Mouse (Mus musculus) MEL (cell line): ENCODE measurements around the gene Inpp5d. TPM values are rescaled to one million over a fixed set of nuclear protein-coding genes. Genes with fewer than 3 reads are reported as not detected.

Experiments
- DNase-seq: peaks from one replicate; pipeline ENCODE4 v3.0.0; 2011; ENCODE audit warnings: low read depth, low spot score
- H3K27ac ChIP-seq: 2 replicates; pipeline ENCODE4 v1.5.1; 2012; ENCODE audit warnings: low read depth, mild to moderate bottlenecking, control low read depth, low read length, moderate library complexity; ENCODE audit not compliant: control insufficient read depth
- H3K27me3 ChIP-seq, 2 experiments: fragments of 150-350 bp in 1 of 2; sonication (generic) in 1 of 2; 2 replicates each; pipeline ENCODE4 v1.6.1; 2012; ENCODE audit warnings: low read length in 2 of 2, mild to moderate bottlenecking in 2 of 2, improper control_type of control experiment in 1 of 2, moderate library complexity in 1 of 2; ENCODE audit not compliant: insufficient read depth in 2 of 2, control insufficient read depth in 1 of 2
- H3K36me3 ChIP-seq, 2 experiments: 2 replicates each; pipeline ENCODE4 v1.6.1; 2012 to 2014; ENCODE audit warnings: low read length in 2 of 2, improper control_type of control experiment in 1 of 2, inconsistent platforms in 1 of 2, mild to moderate bottlenecking in 1 of 2; ENCODE audit not compliant: insufficient read depth in 2 of 2, control insufficient read depth in 1 of 2
- H3K4me1 ChIP-seq, 2 experiments: fragments of 150-350 bp in 1 of 2; sonication (generic) in 1 of 2; 2 replicates each; pipeline ENCODE4 v1.6.1; 2012; ENCODE audit warnings: low read length in 2 of 2, improper control_type of control experiment in 1 of 2, mild to moderate bottlenecking in 1 of 2; ENCODE audit not compliant: insufficient read depth in 2 of 2, control insufficient read depth in 1 of 2
- H3K4me3 ChIP-seq, 2 experiments: fragments of 150-350 bp in 1 of 2; sonication (generic) in 1 of 2; 2 replicates each; pipeline ENCODE4 v1.5.1; 2012; ENCODE audit warnings: low read depth in 2 of 2, low read length in 2 of 2, mild to moderate bottlenecking in 2 of 2, moderate library complexity in 2 of 2, control low read depth in 1 of 2, improper control_type of control experiment in 1 of 2; ENCODE audit not compliant: control insufficient read depth in 1 of 2, insufficient read depth in 1 of 2
- H3K79me2 ChIP-seq: 2 replicates; pipeline ENCODE4 v1.6.1; 2012; ENCODE audit warnings: mild to moderate bottlenecking, low read length, moderate library complexity; ENCODE audit not compliant: control insufficient read depth, poor library complexity, insufficient read depth
- H3K9ac ChIP-seq: 2 replicates; pipeline ENCODE4 v1.6.1; 2012; ENCODE audit warnings: low read depth, mild to moderate bottlenecking, control low read depth, low read length, moderate library complexity; ENCODE audit not compliant: control insufficient read depth, poor library complexity, severe bottlenecking
- H3K9me3 ChIP-seq: fragments of 150-350 bp; sonication (generic); replicated peaks from 2 replicates; pipeline ENCODE4 v1.6.1; 2012; ENCODE audit warnings: mild to moderate bottlenecking, low read length, improper control_type of control experiment, moderate library complexity; ENCODE audit not compliant: insufficient read depth
- BHLHE40 ChIP-seq: IDR thresholded peaks from 2 replicates; pipeline ENCODE4 v1.6.1; 2012; ENCODE audit warnings: low read depth, mild to moderate bottlenecking, inconsistent platforms, low read length, improper control_type of control experiment, borderline replicate concordance
- CHD2 ChIP-seq: IDR thresholded peaks from 2 replicates; pipeline ENCODE4 v1.6.1; 2011; ENCODE audit warnings: low read length, improper control_type of control experiment
- CTCF ChIP-seq, 3 experiments: IDR thresholded peaks in 2 of 3; conservative IDR thresholded peaks in 1 of 3; 2 replicates each; pipeline ENCODE4 v1.5.1; 2011 to 2012; ENCODE audit warnings: low read length in 3 of 3, low read depth in 2 of 3, mild to moderate bottlenecking in 2 of 3, improper control_type of control experiment in 1 of 3, inconsistent platforms in 1 of 3, mixed read lengths in 1 of 3, moderate library complexity in 1 of 3; ENCODE audit not compliant: control insufficient read depth in 1 of 3, insufficient read depth in 1 of 3, poor library complexity in 1 of 3, severe bottlenecking in 1 of 3
- E2F4 ChIP-seq: IDR thresholded peaks from 2 replicates; pipeline ENCODE4 v1.6.1; 2011; ENCODE audit warnings: low read depth, low read length, improper control_type of control experiment, borderline replicate concordance
- ELF1 ChIP-seq: IDR thresholded peaks from 2 replicates; pipeline ENCODE4 v1.6.1; 2014; ENCODE audit warnings: low read depth, mild to moderate bottlenecking, inconsistent platforms, low read length, improper control_type of control experiment, moderate library complexity
- EP300 ChIP-seq, 2 experiments: IDR thresholded peaks; 2 replicates each; pipeline ENCODE4 v1.6.1; 2011; ENCODE audit warnings: improper control_type of control experiment in 2 of 2, low read length in 2 of 2, low read depth in 1 of 2, mild to moderate bottlenecking in 1 of 2
- ETS1 ChIP-seq: IDR thresholded peaks from 2 replicates; pipeline ENCODE4 v1.6.1; 2012; ENCODE audit warnings: low read depth, mild to moderate bottlenecking, inconsistent platforms, low read length, improper control_type of control experiment, moderate library complexity
- GABPA ChIP-seq: IDR thresholded peaks from 2 replicates; pipeline ENCODE4 v1.6.1; 2012; ENCODE audit warnings: low read depth, mild to moderate bottlenecking, inconsistent platforms, low read length, improper control_type of control experiment, moderate library complexity
- KAT2A ChIP-seq: conservative IDR thresholded peaks from 2 replicates; pipeline ENCODE4 v1.6.1; 2012; ENCODE audit warnings: low read depth, low read length, improper control_type of control experiment, inconsistent platforms
- MAFK ChIP-seq: IDR thresholded peaks from 2 replicates; pipeline ENCODE4 v1.6.1; 2011; ENCODE audit warnings: low read depth, mild to moderate bottlenecking, low read length, improper control_type of control experiment, borderline replicate concordance
- MAX ChIP-seq: IDR thresholded peaks from 2 replicates; pipeline ENCODE4 v1.6.1; 2011; ENCODE audit warnings: low read length, improper control_type of control experiment
- MEF2A ChIP-seq: IDR thresholded peaks from 2 replicates; pipeline ENCODE4 v1.6.1; 2014; ENCODE audit warnings: low read depth, mild to moderate bottlenecking, inconsistent platforms, low read length, improper control_type of control experiment; ENCODE audit not compliant: poor library complexity, insufficient replicate concordance, severe bottlenecking; ENCODE audit errors: extremely low read depth
- MYC ChIP-seq: IDR thresholded peaks from 2 replicates; pipeline ENCODE4 v1.6.1; 2011; ENCODE audit warnings: low read depth, mild to moderate bottlenecking, low read length, improper control_type of control experiment, moderate library complexity
- NRF1 ChIP-seq: IDR thresholded peaks from 2 replicates; pipeline ENCODE4 v1.6.1; 2014; ENCODE audit warnings: low read depth, mild to moderate bottlenecking, inconsistent platforms, low read length, improper control_type of control experiment, moderate library complexity; ENCODE audit not compliant: poor library complexity, insufficient read depth, severe bottlenecking
- RAD21 ChIP-seq: IDR thresholded peaks from 2 replicates; pipeline ENCODE4 v1.6.1; 2011; ENCODE audit warnings: mild to moderate bottlenecking, low read depth, low read length, improper control_type of control experiment
- SMC3 ChIP-seq: IDR thresholded peaks from 2 replicates; pipeline ENCODE4 v1.6.1; 2011; ENCODE audit warnings: low read depth, low read length, improper control_type of control experiment
- ZC3H11A ChIP-seq: IDR thresholded peaks from 2 replicates; pipeline ENCODE4 v1.6.1; 2012; ENCODE audit warnings: low read depth, mild to moderate bottlenecking, inconsistent platforms, low read length, improper control_type of control experiment
- ZKSCAN1 ChIP-seq: IDR thresholded peaks from 2 replicates; pipeline ENCODE4 v1.6.1; 2012; ENCODE audit warnings: low read depth, mild to moderate bottlenecking, inconsistent platforms, low read length, improper control_type of control experiment, moderate library complexity
- ZNF384 ChIP-seq: IDR thresholded peaks from 2 replicates; pipeline ENCODE4 v1.6.1; 2012; ENCODE audit warnings: low read depth, mild to moderate bottlenecking, inconsistent platforms, low read length, improper control_type of control experiment
- polyA plus RNA-seq, 2 experiments: library from polyadenylated mRNA; stranded (reverse) in 1 of 2; unstranded in 1 of 2; fragments of >175 nt in 1 of 2; fragments of >200 nt in 1 of 2; gene quantifications; 2 replicates each; pipeline versions ENCODE4 v1.2.1 to v1.2.4; 2012; ENCODE audit warnings: low replicate concordance in 2 of 2, low read depth in 1 of 2; ENCODE audit not compliant: insufficient read length in 2 of 2, insufficient read depth in 1 of 2, missing spikeins in 1 of 2
- total RNA-seq: library from RNA; depleted of rRNA; stranded (reverse); fragments of 300-350 nt; gene quantifications from 2 replicates; pipeline ENCODE4 v1.2.3, GENCODE M21; 2012

Inpp5d gene
- total and polyA plus RNA-seq, 3 experiments: 69.4 to 71.3 TPM; not detected in 1

- H3K36me3 ChIP-seq: peaks cover 21 to 47% of the 10 kb centered on the region in 2 experiments
- H3K9me3 ChIP-seq: no peaks in the 10 kb centered on the region
- TF ChIP-seq ETS1 (no peak), ZC3H11A (no peak), ELF1 (no peak), CTCF (IDR thresholded peaks at IDR 0.05 in 2 of 3, conservative IDR thresholded peaks at IDR 0.05 in 1 of 3; ENCODE audit: control insufficient read depth in 1 of 3, insufficient read depth in 1 of 3, low read depth in 2 of 3, low read length in 3 of 3, poor library complexity in 1 of 3, severe bottlenecking in 1 of 3) (no peak), MAX (no peak), CHD2 (no peak), ZKSCAN1 (no peak)
- TF ChIP-seq, all 39 proteins: peak for 0
- peaks cover 1% of the 10 kb centered on the region for H3K79me2 ChIP-seq
- no peak overlapping the region for H3K4me3 ChIP-seq
- H3K27me3 ChIP-seq: no peaks in the 10 kb centered on the region
- H3K9ac ChIP-seq: no peak overlapping the region
- no peak overlapping the region for H3K27ac ChIP-seq
- DNase-seq: no peak
- H3K4me1 ChIP-seq: peaks cover 26 to 31% of the 10 kb centered on the region in 2 experiments
These were observed 145.6 kb downstream of the Inpp5d start for GRCm38 (mm10) chr1:87765741-87766140.

GRCm38 (mm10) chr1:87766233-87766632 is 146.1 kb downstream of the Inpp5d start:
- H3K9ac ChIP-seq: no peak overlapping the region
- H3K4me1 ChIP-seq: peaks cover 31 to 36% of the 10 kb centered on the region in 2 experiments
- peaks cover 22 to 52% of the 10 kb centered on the region in 2 experiments for H3K36me3 ChIP-seq
- H3K4me3 ChIP-seq: no peak overlapping the region
- H3K79me2 ChIP-seq: peaks cover 1% of the 10 kb centered on the region
- TF ChIP-seq CTCF (IDR thresholded peaks at IDR 0.05 in 2 of 3, conservative IDR thresholded peaks at IDR 0.05 in 1 of 3; ENCODE audit: control insufficient read depth in 1 of 3, insufficient read depth in 1 of 3, low read depth in 2 of 3, low read length in 3 of 3, poor library complexity in 1 of 3, severe bottlenecking in 1 of 3) (peak; percentile 63 to 91 (median 72)), NRF1 (no peak), ZNF384 (no peak), MEF2A (no peak), EP300 (IDR thresholded peaks at IDR 0.05; ENCODE audit: low read depth in 1 of 2, low read length in 2 of 2) (no peak), ETS1 (no peak), KAT2A (no peak), ZKSCAN1 (no peak), ELF1 (no peak), SMC3 (peak; percentile 54), E2F4 (no peak), ZC3H11A (no peak), GABPA (no peak), BHLHE40 (no peak), RAD21 (peak; percentile 39), MYC (peak; percentile 62; the same call in 1 of the 2 replicates), MAFK (no peak), MAX (no peak)
- TF ChIP-seq, all 39 proteins: peak for 4
- H3K27me3 ChIP-seq: no peaks in the 10 kb centered on the region
- no peak overlapping the region for H3K27ac ChIP-seq
- DNase-seq: peak; percentile 58
- H3K9me3 ChIP-seq: no peaks in the 10 kb centered on the region
